Mouse (Mus musculus): ENCODE data around the gene Mgst3. TPM values are rescaled to one million over a fixed set of nuclear protein-coding genes. Genes with fewer than 3 reads are reported as not detected.

The Mgst3 gene
- total RNA-seq, 1 experiment = 34.4 TPM

GRCm38 (mm10) chr1:167405237-167405636 lies 11.6 kb upstream of the Mgst3 start:
- TF ChIP-seq CHD2 (IDR thresholded peaks at IDR 0.05; ENCODE audit: low read depth, low read length) = no peak
- Histone ChIP-seq H3K4me1 (ENCODE audit: control insufficient read depth in 2 of 2, insufficient read depth in 2 of 2, low read length in 2 of 2, poor library complexity in 1 of 2) (no peaks in the 10 kb centered on the region), H3K27ac (ENCODE audit: insufficient read depth, low read depth, low read length, poor library complexity, severe bottlenecking) (no peak overlapping the region), H3K9ac (ENCODE audit: insufficient read depth, low read depth, low read length, poor library complexity, severe bottlenecking) (no peak overlapping the region), H3K36me3 (ENCODE audit: control insufficient read depth, insufficient read depth, low read length, poor library complexity, severe bottlenecking) (no peaks in the 10 kb centered on the region), H3K4me3 (ENCODE audit: insufficient read depth in 1 of 2, low read depth in 1 of 2, low read length in 2 of 2, poor library complexity in 1 of 2, severe bottlenecking in 1 of 2) (no peak overlapping the region), H3K9me3 (ENCODE audit: control insufficient read depth, insufficient read depth, low read depth, low read length) (no peaks in the 10 kb centered on the region)
- in situ Hi-C loops (cut with MboI; ENCODE audit: low sequenced_read_pairs in 2 of 2, unreplicated experiment in 2 of 2) = loop anchor here in 1 of 2 experiments (25.0 kb wide), 1 partner anchor 507 kb away; no protein-coding TSS in a partner anchor
- no peak for DNase-seq (ENCODE audit: low read depth, low spot score)

GRCm38 (mm10) chr1:167393281-167393680 lies 360 bp downstream of the Mgst3 start:
- no peak for DNase-seq (ENCODE audit: low read depth, low spot score)
- in situ Hi-C loops (cut with MboI; ENCODE audit: low sequenced_read_pairs in 2 of 2, unreplicated experiment in 2 of 2) = no loop called here
- H3K27ac ChIP-seq (ENCODE audit: insufficient read depth, low read depth, low read length, poor library complexity, severe bottlenecking) = no peak overlapping the region
- no peaks in the 10 kb centered on the region for H3K36me3 ChIP-seq (ENCODE audit: control insufficient read depth, insufficient read depth, low read length, poor library complexity, severe bottlenecking)
- peak overlapping the region; percentile 90 to 97 for H3K4me3 ChIP-seq (ENCODE audit: insufficient read depth in 1 of 2, low read depth in 1 of 2, low read length in 2 of 2, poor library complexity in 1 of 2, severe bottlenecking in 1 of 2)
- H3K4me1 ChIP-seq (ENCODE audit: control insufficient read depth in 2 of 2, insufficient read depth in 2 of 2, low read length in 2 of 2, poor library complexity in 1 of 2) = peaks cover 0 to 2% of the 10 kb centered on the region in 2 experiments; a peak in 1 of 4 replicates
- TF ChIP-seq ZNF384 (IDR thresholded peaks at IDR 0.05; ENCODE audit: low read depth, low read length) (no peak), HCFC1 (IDR thresholded peaks at IDR 0.05; ENCODE audit: borderline replicate concordance, insufficient read depth, low read length) (no peak), ZC3H11A (IDR thresholded peaks at IDR 0.05; ENCODE audit: borderline replicate concordance, low read depth, low read length) (no peak), CHD2 (IDR thresholded peaks at IDR 0.05; ENCODE audit: low read depth, low read length) (no peak), MAFK (IDR thresholded peaks at IDR 0.05; ENCODE audit: insufficient read depth, low read depth, low read length) (no peak)
- H3K9me3 ChIP-seq (ENCODE audit: control insufficient read depth, insufficient read depth, low read depth, low read length) = no peaks in the 10 kb centered on the region
- peak overlapping the region; percentile 63 for H3K9ac ChIP-seq (ENCODE audit: insufficient read depth, low read depth, low read length, poor library complexity, severe bottlenecking)

GRCm38 (mm10) chr1:167392687-167393086 lies 954 bp downstream of the Mgst3 start:
- TF ChIP-seq ZNF384 (IDR thresholded peaks at IDR 0.05; ENCODE audit: low read depth, low read length) (no peak), CHD2 (IDR thresholded peaks at IDR 0.05; ENCODE audit: low read depth, low read length) (no peak), HCFC1 (IDR thresholded peaks at IDR 0.05; ENCODE audit: borderline replicate concordance, insufficient read depth, low read length) (no peak), MAFK (IDR thresholded peaks at IDR 0.05; ENCODE audit: insufficient read depth, low read depth, low read length) (no peak), ZC3H11A (IDR thresholded peaks at IDR 0.05; ENCODE audit: borderline replicate concordance, low read depth, low read length) (no peak)
- Histone ChIP-seq H3K9ac (ENCODE audit: insufficient read depth, low read depth, low read length, poor library complexity, severe bottlenecking) (no peak overlapping the region; the same call in 1 of the 2 replicates), H3K36me3 (ENCODE audit: control insufficient read depth, insufficient read depth, low read length, poor library complexity, severe bottlenecking) (no peaks in the 10 kb centered on the region), H3K4me1 (ENCODE audit: control insufficient read depth in 2 of 2, insufficient read depth in 2 of 2, low read length in 2 of 2, poor library complexity in 1 of 2) (peaks cover 0 to 2% of the 10 kb centered on the region in 2 experiments; a peak in 1 of 4 replicates), H3K9me3 (ENCODE audit: control insufficient read depth, insufficient read depth, low read depth, low read length) (no peaks in the 10 kb centered on the region), H3K4me3 (ENCODE audit: insufficient read depth in 1 of 2, low read depth in 1 of 2, low read length in 2 of 2, poor library complexity in 1 of 2, severe bottlenecking in 1 of 2) (peak overlapping the region; percentile 90 to 97), H3K27ac (ENCODE audit: insufficient read depth, low read depth, low read length, poor library complexity, severe bottlenecking) (no peak overlapping the region)
- in situ Hi-C loops (cut with MboI; ENCODE audit: low sequenced_read_pairs in 2 of 2, unreplicated experiment in 2 of 2) = no loop called here
- no peak for DNase-seq (ENCODE audit: low read depth, low spot score)

GRCm38 (mm10) chr1:167392031-167392640 lies 1.5 kb downstream of the Mgst3 start:
- Histone ChIP-seq H3K27ac (ENCODE audit: insufficient read depth, low read depth, low read length, poor library complexity, severe bottlenecking) (no peak overlapping the region), H3K36me3 (ENCODE audit: control insufficient read depth, insufficient read depth, low read length, poor library complexity, severe bottlenecking) (no peaks in the 10 kb centered on the region), H3K4me1 (ENCODE audit: control insufficient read depth in 2 of 2, insufficient read depth in 2 of 2, low read length in 2 of 2, poor library complexity in 1 of 2) (peaks cover 0 to 2% of the 10 kb centered on the region in 2 experiments; a peak in 1 of 4 replicates), H3K9me3 (ENCODE audit: control insufficient read depth, insufficient read depth, low read depth, low read length) (no peaks in the 10 kb centered on the region), H3K9ac (ENCODE audit: insufficient read depth, low read depth, low read length, poor library complexity, severe bottlenecking) (no peak overlapping the region), H3K4me3 (ENCODE audit: insufficient read depth in 1 of 2, low read depth in 1 of 2, low read length in 2 of 2, poor library complexity in 1 of 2, severe bottlenecking in 1 of 2) (peak overlapping the region in 1 of 2 experiments; percentile 97; a peak in 1 of 4 replicates)
- in situ Hi-C loops (cut with MboI; ENCODE audit: low sequenced_read_pairs in 2 of 2, unreplicated experiment in 2 of 2) = no loop called here
- DNase-seq (ENCODE audit: low read depth, low spot score) = no peak
- TF ChIP-seq ZNF384 (IDR thresholded peaks at IDR 0.05; ENCODE audit: low read depth, low read length) (no peak), ZC3H11A (IDR thresholded peaks at IDR 0.05; ENCODE audit: borderline replicate concordance, low read depth, low read length) (no peak), CHD2 (IDR thresholded peaks at IDR 0.05; ENCODE audit: low read depth, low read length) (no peak), MAFK (IDR thresholded peaks at IDR 0.05; ENCODE audit: insufficient read depth, low read depth, low read length) (no peak), HCFC1 (IDR thresholded peaks at IDR 0.05; ENCODE audit: borderline replicate concordance, insufficient read depth, low read length) (no peak)
